Mouse (Mus musculus) cortical plate, adult 2 months (tissue): Measurements from ENCODE around the gene Tm4sf20.

Experiments
- CTCF ChIP-seq: fragments of 200-500 bp; IDR thresholded peaks from 2 replicates; pipeline ENCODE4 v1.5.1; 2011; ENCODE audit warnings: mild to moderate bottlenecking, control low read depth, low read length; ENCODE audit not compliant: insufficient read depth; ENCODE audit errors: extremely low read depth
- POLR2A ChIP-seq: fragments of 200-500 bp; IDR thresholded peaks from 2 replicates; pipeline ENCODE4 v1.6.1; 2011; ENCODE audit warnings: mild to moderate bottlenecking, low read length, control low read depth; ENCODE audit not compliant: insufficient read depth; ENCODE audit errors: extremely low read depth

GRCm38 (mm10) chr1:82766227-82766626 is 2.0 kb downstream of the Tm4sf20 start:
- TF ChIP-seq POLR2A = no peak
- no peak for TF ChIP-seq CTCF
